Mouse (Mus musculus): ENCODE data around the gene Galnt18. TPM values are rescaled to one million over a fixed set of nuclear protein-coding genes. Genes with fewer than 3 reads are reported as not detected.
A peak's percentile ranks its signal among the peaks of the same experiment; 100 is the strongest.

Gene Galnt18
- polyA plus RNA-seq (2012; rRNA removed), result 10.8 and 13.6 TPM in 2 replicates

DNA sequence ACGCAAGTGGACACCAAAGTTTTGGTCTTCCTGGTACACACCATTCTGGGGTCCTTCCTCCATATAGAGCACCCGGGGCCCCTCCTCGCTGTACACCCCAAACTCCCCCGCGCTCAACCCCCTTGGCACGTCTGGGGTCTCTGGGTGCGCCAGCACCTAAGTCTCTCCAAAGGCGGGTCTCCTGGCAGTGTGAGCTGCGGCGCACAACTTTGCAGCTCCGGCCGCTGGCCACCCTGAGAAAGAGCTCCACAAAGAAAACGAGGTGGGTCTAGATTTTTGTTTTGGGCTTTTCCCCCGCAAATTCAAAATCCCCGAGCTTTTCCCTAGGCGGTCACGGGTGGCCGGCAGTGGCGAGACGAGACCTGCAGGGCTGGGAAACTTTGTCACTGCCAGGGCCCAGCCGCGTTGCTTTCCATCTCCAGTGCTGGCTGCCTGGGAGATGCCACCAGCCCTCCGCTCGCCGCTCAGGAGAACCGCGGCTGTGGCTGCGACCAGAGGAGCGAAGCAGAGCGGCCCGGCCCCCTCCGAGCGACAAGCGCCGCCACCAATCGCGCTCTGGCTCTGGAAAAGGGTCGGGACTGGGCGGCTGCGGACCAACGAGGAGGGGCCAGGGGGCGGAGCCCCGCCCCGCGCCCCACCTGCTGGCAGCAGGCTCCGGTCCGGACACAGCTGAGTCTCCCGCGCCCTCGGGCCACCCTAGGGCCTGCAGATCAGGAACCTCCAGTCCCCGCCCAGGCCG lies at the start of gene Galnt18:
Galnt18 (minus strand) TSS at position 474 of the 739 bp plus-strand sequence.
- no peaks in the 10 kb centered on the region for H3K4me1 ChIP-seq (replicated peaks; ENCODE audit: control insufficient read depth, insufficient read depth, low read length)
- TF ChIP-seq CTCF (IDR thresholded peaks at IDR 0.05; ENCODE audit: borderline replicate concordance, control insufficient read depth, extremely low read depth, insufficient read depth, low read length, poor library complexity) (no peak), POLR2A (IDR thresholded peaks at IDR 0.05; ENCODE audit: control insufficient read depth, extremely low read depth, insufficient read depth, low read length, poor library complexity) (no peak)
- DNase-seq, result peak; percentile 9
- peak within 1 kb of the TSS; percentile 19 for H3K4me3 ChIP-seq (ENCODE audit: control insufficient read depth, insufficient read depth, low read length)
- no peaks in the 10 kb centered on the region for H3K36me3 ChIP-seq (ENCODE audit: control insufficient read depth, insufficient read depth, low read length)
- WGBS, result 4% methylated on average over 52 of the region's 52 CpGs
- no peaks in the 10 kb centered on the region; the same call in 1 of the 2 replicates for H3K27me3 ChIP-seq (ENCODE audit: control insufficient read depth, insufficient read depth, low read length)
- no peak within 1 kb of the TSS for H3K27ac ChIP-seq (ENCODE audit: control insufficient read depth, insufficient read depth, low read length)

GRCm38 (mm10) chr7:111827337-111827736 lies 47.6 kb upstream of the Galnt18 start:
- Histone ChIP-seq H3K4me3 (ENCODE audit: control insufficient read depth, insufficient read depth, low read length) (no peak overlapping the region), H3K36me3 (ENCODE audit: control insufficient read depth, insufficient read depth, low read length) (no peaks in the 10 kb centered on the region), H3K4me1 (replicated peaks; ENCODE audit: control insufficient read depth, insufficient read depth, low read length) (no peaks in the 10 kb centered on the region), H3K27ac (ENCODE audit: control insufficient read depth, insufficient read depth, low read length) (no peak overlapping the region), H3K27me3 (ENCODE audit: control insufficient read depth, insufficient read depth, low read length) (no peaks in the 10 kb centered on the region)
- no peak for DNase-seq
- WGBS, result 100% methylated on average over 1 of the region's 1 CpGs
- no peak for TF ChIP-seq POLR2A (IDR thresholded peaks at IDR 0.05; ENCODE audit: control insufficient read depth, extremely low read depth, insufficient read depth, low read length, poor library complexity)

- no peaks in the 10 kb centered on the region for H3K36me3 ChIP-seq (ENCODE audit: control insufficient read depth, insufficient read depth, low read length)
- WGBS, result 18% methylated on average over 1 of the region's 1 CpGs
- no peaks in the 10 kb centered on the region for H3K4me1 ChIP-seq (replicated peaks; ENCODE audit: control insufficient read depth, insufficient read depth, low read length)
- no peak overlapping the region for H3K27ac ChIP-seq (ENCODE audit: control insufficient read depth, insufficient read depth, low read length)
- H3K27me3 ChIP-seq (ENCODE audit: control insufficient read depth, insufficient read depth, low read length), result no peaks in the 10 kb centered on the region
- no peak overlapping the region for H3K4me3 ChIP-seq (ENCODE audit: control insufficient read depth, insufficient read depth, low read length)
- no peak for TF ChIP-seq CTCF (IDR thresholded peaks at IDR 0.05; ENCODE audit: borderline replicate concordance, control insufficient read depth, extremely low read depth, insufficient read depth, low read length, poor library complexity)
- no peak for TF ChIP-seq POLR2A (IDR thresholded peaks at IDR 0.05; ENCODE audit: control insufficient read depth, extremely low read depth, insufficient read depth, low read length, poor library complexity)
- no peak for DNase-seq
These were observed 33.3 kb upstream of the Galnt18 start for GRCm38 (mm10) chr7:111813093-111813492.

DNA sequence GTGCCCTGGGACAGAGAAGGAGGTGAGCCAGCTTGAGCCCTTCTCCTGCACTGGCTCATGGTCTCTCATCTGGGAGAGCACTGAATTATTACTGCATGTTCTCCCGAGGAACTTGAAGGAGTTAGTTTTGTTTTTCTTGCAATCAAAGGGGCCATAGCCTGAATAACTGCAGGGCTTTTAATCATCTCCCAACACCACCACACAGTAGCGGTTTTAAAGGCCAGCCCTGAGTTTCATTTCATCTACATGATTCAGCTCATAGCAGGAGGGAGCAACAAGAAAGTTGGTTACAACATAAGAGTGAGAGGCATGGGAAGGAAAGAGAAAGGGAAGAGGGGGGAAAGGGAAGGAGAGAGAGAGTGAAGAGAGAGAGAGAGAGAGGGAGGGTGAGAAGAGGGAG lies 31.3 kb upstream of the Galnt18 start:
- no peak overlapping the region for H3K4me3 ChIP-seq (ENCODE audit: control insufficient read depth, insufficient read depth, low read length)
- no peaks in the 10 kb centered on the region for H3K36me3 ChIP-seq (ENCODE audit: control insufficient read depth, insufficient read depth, low read length)
- no peak for DNase-seq
- TF ChIP-seq CTCF (IDR thresholded peaks at IDR 0.05; ENCODE audit: borderline replicate concordance, control insufficient read depth, extremely low read depth, insufficient read depth, low read length, poor library complexity) (no peak), POLR2A (IDR thresholded peaks at IDR 0.05; ENCODE audit: control insufficient read depth, extremely low read depth, insufficient read depth, low read length, poor library complexity) (no peak)
- no peak overlapping the region for H3K27ac ChIP-seq (ENCODE audit: control insufficient read depth, insufficient read depth, low read length)
- H3K4me1 ChIP-seq (replicated peaks; ENCODE audit: control insufficient read depth, insufficient read depth, low read length), result no peaks in the 10 kb centered on the region
- 54% methylated on average over 2 of the region's 2 CpGs for WGBS
- no peaks in the 10 kb centered on the region for H3K27me3 ChIP-seq (ENCODE audit: control insufficient read depth, insufficient read depth, low read length)

- Histone ChIP-seq H3K36me3 (ENCODE audit: control insufficient read depth, insufficient read depth, low read length) (no peaks in the 10 kb centered on the region), H3K27ac (ENCODE audit: control insufficient read depth, insufficient read depth, low read length) (no peak overlapping the region), H3K27me3 (ENCODE audit: control insufficient read depth, insufficient read depth, low read length) (no peaks in the 10 kb centered on the region), H3K4me1 (replicated peaks; ENCODE audit: control insufficient read depth, insufficient read depth, low read length) (no peaks in the 10 kb centered on the region), H3K4me3 (ENCODE audit: control insufficient read depth, insufficient read depth, low read length) (no peak overlapping the region)
- TF ChIP-seq CTCF (IDR thresholded peaks at IDR 0.05; ENCODE audit: borderline replicate concordance, control insufficient read depth, extremely low read depth, insufficient read depth, low read length, poor library complexity) (no peak), POLR2A (IDR thresholded peaks at IDR 0.05; ENCODE audit: control insufficient read depth, extremely low read depth, insufficient read depth, low read length, poor library complexity) (no peak)
- no peak for DNase-seq
- 91% methylated on average over 3 of the region's 3 CpGs for WGBS
These were observed 30.0 kb upstream of the Galnt18 start for GRCm38 (mm10) chr7:111809796-111810195.

DNA sequence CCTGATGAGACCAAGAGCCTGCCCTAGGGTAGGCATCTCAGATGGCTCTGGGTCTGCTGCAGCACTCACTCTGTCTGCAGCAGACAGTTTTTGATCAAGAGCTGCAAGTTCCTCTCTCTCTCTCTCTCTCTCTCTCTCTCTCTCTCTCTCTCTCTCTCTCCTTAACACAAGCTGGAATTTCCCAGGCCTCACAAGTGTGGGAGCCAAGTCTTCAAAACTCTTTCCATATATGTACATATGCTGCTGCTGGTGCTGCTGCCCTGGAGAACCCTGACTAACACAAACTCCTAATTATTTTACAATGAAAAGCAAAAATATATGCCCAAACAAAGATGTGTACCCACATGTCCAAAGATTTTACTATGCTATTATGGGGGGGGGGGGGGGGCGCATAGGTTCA lies 26.3 kb upstream of the Galnt18 start:
- Histone ChIP-seq H3K27me3 (ENCODE audit: control insufficient read depth, insufficient read depth, low read length) (no peaks in the 10 kb centered on the region), H3K36me3 (ENCODE audit: control insufficient read depth, insufficient read depth, low read length) (no peaks in the 10 kb centered on the region), H3K4me1 (replicated peaks; ENCODE audit: control insufficient read depth, insufficient read depth, low read length) (no peaks in the 10 kb centered on the region), H3K4me3 (ENCODE audit: control insufficient read depth, insufficient read depth, low read length) (no peak overlapping the region), H3K27ac (ENCODE audit: control insufficient read depth, insufficient read depth, low read length) (no peak overlapping the region)
- no peak for DNase-seq
- TF ChIP-seq POLR2A (IDR thresholded peaks at IDR 0.05; ENCODE audit: control insufficient read depth, extremely low read depth, insufficient read depth, low read length, poor library complexity) (no peak), CTCF (IDR thresholded peaks at IDR 0.05; ENCODE audit: borderline replicate concordance, control insufficient read depth, extremely low read depth, insufficient read depth, low read length, poor library complexity) (no peak)
- 93% methylated on average over 1 of the region's 1 CpGs for WGBS

- H3K36me3 ChIP-seq (ENCODE audit: control insufficient read depth, insufficient read depth, low read length), result no peaks in the 10 kb centered on the region
- H3K4me1 ChIP-seq (replicated peaks; ENCODE audit: control insufficient read depth, insufficient read depth, low read length), result no peaks in the 10 kb centered on the region
- no peak overlapping the region for H3K4me3 ChIP-seq (ENCODE audit: control insufficient read depth, insufficient read depth, low read length)
- no peak overlapping the region for H3K27ac ChIP-seq (ENCODE audit: control insufficient read depth, insufficient read depth, low read length)
- no peak for TF ChIP-seq POLR2A (IDR thresholded peaks at IDR 0.05; ENCODE audit: control insufficient read depth, extremely low read depth, insufficient read depth, low read length, poor library complexity)
- no peak for DNase-seq
- H3K27me3 ChIP-seq (ENCODE audit: control insufficient read depth, insufficient read depth, low read length), result no peaks in the 10 kb centered on the region
- 94% methylated on average over 4 of the region's 4 CpGs for WGBS
These were observed 24.9 kb upstream of the Galnt18 start for GRCm38 (mm10) chr7:111804646-111805045.
